Mouse (Mus musculus) stomach, embryonic 14.5 days (tissue): Measurements from ENCODE around the gene Gpr12. TPM values are rescaled to one million over a fixed set of nuclear protein-coding genes. Genes with fewer than 3 reads are reported as not detected.

Experiments used
- polyA plus RNA-seq: library from polyadenylated mRNA; unstranded; fragments of >200 nt; fragmentation: Nextera tagmentation; extraction: Ambion mirVana; gene quantifications from 2 replicates; pipeline ENCODE4 v1.2.1, GENCODE M21; 2014

The Gpr12 gene
- polyA plus RNA-seq, 1 experiment from 2014 or later: not detected

Other genes starting within 250 kb of the Gpr12 start
- 1.8 and 2.0 TPM in 2 replicates for gene Wasf3, start 200.3 kb downstream of the Gpr12 start, polyA plus RNA-seq
- not detected in 2 replicates for gene Gm6408, start 103.3 kb downstream of the Gpr12 start, polyA plus RNA-seq
- not detected in 2 replicates for gene Gm6370, start 93.9 kb downstream of the Gpr12 start, polyA plus RNA-seq
- not detected in 2 replicates for gene 4930449I24Rik, start 82.8 kb downstream of the Gpr12 start, polyA plus RNA-seq
- gene Gm3402, start 71.1 kb downstream of the Gpr12 start, polyA plus RNA-seq: not detected in 2 replicates
- gene Gm3404, start 59.4 kb downstream of the Gpr12 start, polyA plus RNA-seq: not detected in 2 replicates
- not detected in 2 replicates for gene Gm3409, start 47.6 kb downstream of the Gpr12 start, polyA plus RNA-seq
- not detected in 2 replicates for gene Gm3415, start 29.1 kb downstream of the Gpr12 start, polyA plus RNA-seq
- 12.8 and 13.1 TPM in 2 replicates for gene Usp12, start 209.8 kb upstream of the Gpr12 start, polyA plus RNA-seq
- 738 and 754 TPM in 2 replicates for gene Rpl21, start 247.7 kb upstream of the Gpr12 start, polyA plus RNA-seq